Mouse (Mus musculus) intestine, embryonic 14.5 days (tissue): ENCODE measurements at regions not wholly inside any gene's neighbourhood (a gene's known extent, or its start where the extent isn't known, plus 50 kb on each side); places are given as distances from the start of the nearest gene placed in this dataset.

Experiments
- ATAC-seq: fragments of 200-750 bp; cut with Nextera tagmentation; replicated peaks from 2 replicates; pipeline ENCODE4 v1.8.0; 2017; ENCODE audit warnings: low read depth, moderate number of reproducible peaks, moderate TSS enrichment, moderate library complexity; ENCODE audit not compliant: low FRiP score, low TSS enrichment
- DNase-seq: peaks from one replicate; pipeline ENCODE4 v3.0.0-alpha.2; 2018; ENCODE audit warnings: low spot score
- H3K27ac ChIP-seq: fragments of 300-500 bp; sonication (generic); 2 replicates; pipeline ENCODE4 v1.5.1; 2014; ENCODE audit warnings: low read depth, mild to moderate bottlenecking, control low read depth
- H3K27me3 ChIP-seq: fragments of 300-500 bp; sonication (generic); replicated peaks from 2 replicates; pipeline ENCODE4 v1.6.1; 2014; ENCODE audit warnings: low read length, control low read depth; ENCODE audit not compliant: control insufficient read depth, insufficient read depth
- H3K36me3 ChIP-seq: fragments of 300-500 bp; sonication (generic); 2 replicates; pipeline ENCODE4 v1.6.1; 2014; ENCODE audit warnings: low read length, control low read depth; ENCODE audit not compliant: control insufficient read depth, insufficient read depth
- H3K4me1 ChIP-seq: fragments of 300-500 bp; sonication (generic); replicated peaks from 2 replicates; pipeline ENCODE4 v1.6.1; 2014; ENCODE audit warnings: low read length, control low read depth, mixed read lengths; ENCODE audit not compliant: control insufficient read depth, insufficient read depth
- H3K4me2 ChIP-seq: fragments of 300-500 bp; sonication (generic); 2 replicates; pipeline ENCODE4 v1.6.1; 2014; ENCODE audit warnings: low read length
- H3K4me3 ChIP-seq: fragments of 300-500 bp; sonication (generic); 2 replicates; pipeline ENCODE4 v1.5.1; 2014; ENCODE audit warnings: low read depth, low read length, control low read depth, mixed read lengths
- H3K9ac ChIP-seq: fragments of 300-500 bp; sonication (generic); 2 replicates; pipeline ENCODE4 v1.6.1; 2014; ENCODE audit warnings: mild to moderate bottlenecking, low read length
- H3K9me3 ChIP-seq: fragments of 300-500 bp; sonication (generic); 2 replicates; pipeline ENCODE4 v1.6.1; 2016; ENCODE audit warnings: low read length, control low read depth; ENCODE audit not compliant: control insufficient read depth
- WGBS: fragments of 180-500 bp; shearing (Covaris S2); extraction: QIAGEN DNeasy Blood & Tissue Kit; methylation state at CpG from one replicate; pipeline ENCODE4 v1.1.7; 2014; 5-methylcytosine and 5-hydroxymethylcytosine counted together

- Histone ChIP-seq H3K4me3 (no peak overlapping the region), H3K27me3 (no peaks in the 10 kb centered on the region), H3K4me2 (no peak overlapping the region), H3K36me3 (no peaks in the 10 kb centered on the region), H3K27ac (no peak overlapping the region), H3K4me1 (peaks cover 9% of the 10 kb centered on the region; the same call in 1 of the 2 replicates), H3K9me3 (no peaks in the 10 kb centered on the region), H3K9ac (no peak overlapping the region)
- DNase-seq (peak; percentile 39), ATAC-seq (no peak)
- 61% methylated on average over 7 of the region's 7 CpGs for WGBS
Observed at GRCm38 (mm10) chr2:92525628-92526027, 65.3 kb upstream of the Slc35c1 start.

- Histone ChIP-seq H3K9ac (no peak overlapping the region), H3K4me1 (peaks cover 9% of the 10 kb centered on the region; the same call in 1 of the 2 replicates), H3K4me2 (no peak overlapping the region), H3K9me3 (no peaks in the 10 kb centered on the region), H3K27ac (no peak overlapping the region), H3K36me3 (no peaks in the 10 kb centered on the region), H3K4me3 (no peak overlapping the region), H3K27me3 (no peaks in the 10 kb centered on the region)
- ATAC-seq (no peak), DNase-seq (peak; percentile 45)
- 78% methylated on average over 10 of the region's 10 CpGs for WGBS
Observed at GRCm38 (mm10) chr2:92525062-92525623, 64.8 kb upstream of the Slc35c1 start.

GRCm38 (mm10) chr2:92524346-92524905, 64.1 kb upstream of the Slc35c1 start:
- H3K27ac ChIP-seq = no peak overlapping the region
- DNase-seq = peak; percentile 34
- no peaks in the 10 kb centered on the region for H3K27me3 ChIP-seq
- no peaks in the 10 kb centered on the region for H3K36me3 ChIP-seq
- H3K4me1 ChIP-seq = peaks cover 4% of the 10 kb centered on the region; the same call in 1 of the 2 replicates
- no peak for ATAC-seq
- H3K4me3 ChIP-seq = no peak overlapping the region
- WGBS = 89% methylated on average over 9 of the region's 9 CpGs
- no peak overlapping the region for H3K9ac ChIP-seq
- no peaks in the 10 kb centered on the region for H3K9me3 ChIP-seq
- H3K4me2 ChIP-seq = no peak overlapping the region

GRCm38 (mm10) chr2:92523321-92523895, 63.1 kb upstream of the Slc35c1 start:
- H3K4me2 ChIP-seq = no peak overlapping the region
- ATAC-seq (no peak), DNase-seq (peak; percentile 43)
- no peaks in the 10 kb centered on the region for H3K36me3 ChIP-seq
- WGBS = 59% methylated on average over 13 of the region's 13 CpGs
- H3K4me1 ChIP-seq = no peaks in the 10 kb centered on the region
- H3K27ac ChIP-seq = no peak overlapping the region
- no peaks in the 10 kb centered on the region for H3K27me3 ChIP-seq
- H3K9me3 ChIP-seq = no peaks in the 10 kb centered on the region
- no peak overlapping the region for H3K9ac ChIP-seq
- H3K4me3 ChIP-seq = no peak overlapping the region

GRCm38 (mm10) chr2:92521527-92521926, 61.2 kb upstream of the Slc35c1 start:
- 83% methylated on average over 8 of the region's 8 CpGs for WGBS
- Histone ChIP-seq H3K4me3 (no peak overlapping the region), H3K27ac (no peak overlapping the region), H3K9ac (no peak overlapping the region), H3K36me3 (no peaks in the 10 kb centered on the region), H3K4me2 (no peak overlapping the region), H3K27me3 (no peaks in the 10 kb centered on the region), H3K4me1 (no peaks in the 10 kb centered on the region), H3K9me3 (no peaks in the 10 kb centered on the region)
- DNase-seq (peak; percentile 4), ATAC-seq (no peak)

- peak; percentile 37 for DNase-seq
- WGBS = 83% methylated on average over 8 of the region's 8 CpGs
Observed at GRCm38 (mm10) chr2:92519396-92519795, 59.1 kb upstream of the Slc35c1 start.

GRCm38 (mm10) chr2:92518891-92519290, 58.6 kb upstream of the Slc35c1 start:
- no peaks in the 10 kb centered on the region for H3K27me3 ChIP-seq
- DNase-seq (peak; percentile 15), ATAC-seq (no peak)
- H3K36me3 ChIP-seq = no peaks in the 10 kb centered on the region
- no peaks in the 10 kb centered on the region for H3K4me1 ChIP-seq
- no peak overlapping the region for H3K9ac ChIP-seq
- H3K27ac ChIP-seq = no peak overlapping the region
- H3K9me3 ChIP-seq = no peaks in the 10 kb centered on the region
- WGBS = 73% methylated on average over 8 of the region's 8 CpGs
- H3K4me2 ChIP-seq = no peak overlapping the region
- no peak overlapping the region for H3K4me3 ChIP-seq

More at GRCm38 (mm10) chr2:92519396-92519795, 59.1 kb upstream of the Slc35c1 start:
- Histone ChIP-seq H3K9me3 (no peaks in the 10 kb centered on the region), H3K9ac (no peak overlapping the region), H3K27me3 (no peaks in the 10 kb centered on the region), H3K36me3 (no peaks in the 10 kb centered on the region), H3K4me3 (no peak overlapping the region), H3K27ac (no peak overlapping the region), H3K4me2 (no peak overlapping the region), H3K4me1 (no peaks in the 10 kb centered on the region)
- no peak for ATAC-seq

- Histone ChIP-seq H3K9ac (no peak overlapping the region), H3K4me2 (no peak overlapping the region), H3K9me3 (no peaks in the 10 kb centered on the region), H3K4me3 (no peak overlapping the region), H3K4me1 (no peaks in the 10 kb centered on the region), H3K36me3 (no peaks in the 10 kb centered on the region), H3K27ac (no peak overlapping the region), H3K27me3 (no peaks in the 10 kb centered on the region)
- 50% methylated on average over 6 of the region's 6 CpGs for WGBS
- ATAC-seq (no peak), DNase-seq (no peak)
Observed at GRCm38 (mm10) chr2:92514961-92515360, 54.6 kb upstream of the Slc35c1 start.
